Mouse (Mus musculus): ENCODE measurements at regions not wholly inside any gene's neighbourhood (a gene's known extent, or its start where the extent isn't known, plus 50 kb on each side); places are given as distances from the start of the nearest gene placed in this dataset.

DNA sequence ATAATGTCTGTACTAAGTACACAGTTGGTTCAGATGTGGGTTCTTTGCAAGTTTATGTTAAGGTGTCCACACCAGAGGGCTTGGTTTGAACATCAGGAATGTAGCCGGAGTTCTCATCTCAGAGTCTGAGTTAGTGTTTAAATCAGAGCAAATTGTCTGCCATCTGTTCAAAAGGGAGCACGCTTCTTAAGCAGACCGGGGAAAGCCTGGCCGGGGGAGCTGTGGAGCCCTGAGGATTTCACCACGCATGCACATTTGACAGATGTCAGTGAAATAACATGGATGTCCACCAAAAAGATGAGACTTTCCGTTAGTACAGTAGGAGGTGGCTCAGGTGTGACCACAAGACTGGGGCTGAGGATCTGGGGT is 294.5 kb upstream of the Tle4 start:
- DNase-seq (ENCODE audit: low read depth, low spot score): no peak

- DNase-seq (ENCODE audit: low read depth, low spot score): no peak
Observed at GRCm38 (mm10) chr19:14891689-14892389, 294.0 kb upstream of the Tle4 start.

DNA sequence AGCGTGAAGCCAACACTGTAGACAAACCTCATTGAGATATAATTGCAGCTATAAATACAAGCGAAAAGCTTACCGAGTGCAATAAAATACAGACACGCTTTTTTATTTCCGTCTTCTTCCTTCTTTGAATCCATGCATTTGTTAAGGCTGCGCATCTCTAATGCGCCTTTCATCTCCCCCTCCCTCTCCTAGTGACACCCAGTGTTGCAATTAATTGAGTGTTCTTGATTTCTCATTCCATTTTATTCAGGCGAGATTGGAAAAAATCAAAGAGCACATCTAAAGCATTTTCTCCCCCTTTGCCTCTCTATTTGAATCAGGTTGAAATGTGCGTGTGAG is 293.2 kb upstream of the Tle4 start:
- DNase-seq (ENCODE audit: low read depth, low spot score): no peak

- DNase-seq (ENCODE audit: low read depth, low spot score): peak; percentile 65
Observed at GRCm38 (mm10) chr19:14890241-14891089, 292.6 kb upstream of the Tle4 start.

DNA sequence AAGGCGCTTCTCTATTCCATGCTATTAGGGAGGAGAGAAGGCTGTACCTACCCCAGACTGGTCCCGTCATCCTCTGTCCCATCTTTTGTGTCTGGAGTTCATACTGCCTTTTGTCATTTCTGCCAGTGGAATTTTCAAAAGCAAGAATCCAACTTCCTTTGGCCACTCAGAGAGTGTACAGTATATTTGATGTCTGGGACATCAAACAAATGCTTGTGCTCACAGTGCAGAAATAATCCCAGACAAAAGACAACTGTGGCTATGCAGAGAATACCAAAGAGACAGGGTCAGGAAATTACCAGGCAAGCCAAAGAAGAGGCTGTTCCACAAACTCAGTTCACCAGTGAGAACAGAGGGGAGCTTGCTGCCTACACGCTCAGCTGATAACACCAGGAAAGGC is 291.9 kb upstream of the Tle4 start:
- no peak for DNase-seq (ENCODE audit: low read depth, low spot score)

DNA sequence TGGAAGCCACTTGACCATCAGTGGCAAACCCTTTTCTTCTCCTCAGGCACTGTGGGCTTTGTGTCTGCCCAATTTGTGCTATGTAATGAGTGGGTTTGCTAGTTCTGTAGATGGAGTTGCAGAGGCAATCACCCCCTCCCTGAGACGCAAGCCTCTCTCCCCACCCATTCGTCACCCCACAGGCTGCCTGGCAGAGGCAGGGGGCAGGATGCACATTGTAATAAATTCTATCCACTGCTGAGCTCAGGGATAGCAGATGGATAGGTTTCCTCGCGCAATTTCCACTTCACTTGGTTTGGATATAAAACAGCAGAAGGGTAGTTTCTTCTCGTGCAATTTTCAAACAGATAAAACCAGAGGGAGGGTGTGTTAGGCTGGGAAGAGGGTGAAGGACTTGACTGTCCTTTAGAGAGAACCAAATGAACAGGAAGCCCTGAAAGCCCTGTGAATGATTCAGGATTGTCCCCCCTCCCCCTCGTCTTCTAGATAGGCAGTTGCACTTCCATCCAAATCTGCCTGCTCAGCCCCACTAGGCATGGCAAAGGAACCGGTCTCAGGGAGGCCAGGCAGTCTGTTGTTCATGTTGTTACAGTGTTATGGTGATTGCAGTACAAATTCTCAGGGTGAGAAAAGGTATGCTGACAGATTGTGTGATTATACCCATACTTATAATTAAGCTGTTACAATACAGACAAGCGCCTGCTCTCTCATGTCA is 286.0 kb upstream of the Tle4 start:
- no peak for DNase-seq (ENCODE audit: low read depth, low spot score)

GRCm38 (mm10) chr19:14880818-14881217 is 283.0 kb upstream of the Tle4 start:
- no peak for DNase-seq (ENCODE audit: low read depth, low spot score)

DNA sequence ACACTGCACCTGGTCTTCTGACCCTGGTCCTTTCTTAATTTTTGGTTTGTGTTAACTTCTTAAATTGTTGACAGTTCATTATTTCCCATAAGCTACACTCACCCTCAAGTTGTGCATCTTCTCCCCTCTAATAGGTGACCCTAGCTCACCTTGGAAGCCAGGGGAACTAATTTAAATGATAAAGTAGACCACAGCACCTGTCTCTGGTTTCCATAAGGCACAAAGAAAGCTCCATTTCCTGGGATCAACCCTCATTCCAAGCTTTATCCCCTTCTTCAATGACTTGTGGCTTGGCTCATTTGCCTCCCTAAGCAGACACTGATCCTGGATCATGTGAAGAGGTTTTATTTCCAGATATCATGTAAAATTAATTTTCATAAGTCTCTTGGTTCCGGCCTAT is 276.1 kb upstream of the Tle4 start:
- DNase-seq (ENCODE audit: low read depth, low spot score): no peak

DNA sequence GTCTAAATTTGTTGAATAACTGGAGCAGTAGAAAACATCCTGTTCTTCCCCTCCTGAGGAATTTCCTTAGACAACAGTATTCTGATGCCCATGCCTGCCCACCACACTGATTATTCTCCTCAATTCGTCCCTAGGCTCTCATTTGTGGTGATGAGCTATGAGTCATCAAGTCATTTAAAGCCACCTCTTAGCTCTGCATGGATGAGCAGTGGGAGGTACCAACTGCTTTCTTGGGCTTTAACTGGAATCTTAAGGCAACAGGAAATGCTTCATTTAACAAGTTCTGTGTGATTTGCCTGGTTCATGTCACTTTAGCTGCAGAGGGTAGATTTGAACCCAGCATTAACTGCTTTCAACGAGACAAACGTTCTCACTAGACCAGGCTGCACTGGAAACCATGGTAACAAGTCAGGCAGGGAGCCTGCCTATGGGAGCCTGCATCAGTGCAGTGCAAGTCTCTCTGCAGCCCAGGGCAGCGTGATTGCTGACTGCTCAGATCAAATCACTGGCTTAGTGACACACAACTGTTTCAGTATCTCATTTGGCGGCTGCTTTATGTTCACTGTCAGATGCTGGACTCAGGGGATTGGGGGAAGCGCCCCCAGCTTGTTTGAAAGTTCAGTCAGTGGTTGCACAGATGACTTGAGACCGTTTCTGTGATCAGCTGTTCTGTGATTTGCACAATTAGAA is 273.5 kb upstream of the Tle4 start:
- no peak for DNase-seq (ENCODE audit: low read depth, low spot score)

DNA sequence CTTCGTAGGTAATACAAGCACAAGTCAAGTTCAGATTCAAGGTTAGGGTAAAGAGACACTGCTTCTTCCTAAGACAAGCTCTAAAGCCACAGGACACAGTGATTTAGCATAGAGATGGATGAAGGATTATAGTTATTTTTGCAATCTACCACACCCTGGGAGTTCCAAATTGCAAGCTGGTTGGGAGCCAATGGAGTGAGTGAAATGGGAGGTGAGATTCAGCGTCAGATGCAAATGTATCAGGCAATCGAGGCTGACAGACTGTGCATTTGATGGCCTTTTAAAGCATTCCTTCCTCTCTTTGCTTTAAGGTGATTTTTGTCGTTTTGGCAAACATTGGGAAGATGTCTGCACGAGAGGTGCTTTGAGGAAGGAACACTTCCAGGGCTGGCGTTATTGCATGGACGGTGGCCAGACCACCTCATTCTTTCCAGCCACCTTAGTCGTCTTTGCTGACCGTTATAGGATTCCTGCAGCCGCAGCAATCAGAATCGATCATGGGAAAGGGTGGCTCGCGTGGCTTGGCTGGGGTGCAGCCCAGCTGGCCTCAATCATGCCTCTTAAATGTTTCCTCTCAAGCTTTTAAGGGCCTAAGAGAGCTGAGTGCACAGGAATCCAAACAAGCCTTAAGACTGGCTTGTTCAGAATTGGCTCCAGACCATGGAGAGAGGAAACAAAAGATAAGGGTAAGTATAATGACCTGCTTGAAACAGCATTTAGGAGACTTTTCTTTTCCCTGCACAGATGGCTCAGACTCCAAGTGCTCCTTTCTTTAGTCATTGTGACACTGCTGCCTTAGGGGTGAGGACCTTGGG is 265.0 kb upstream of the Tle4 start:
- no peak for DNase-seq (ENCODE audit: low read depth, low spot score)

DNA sequence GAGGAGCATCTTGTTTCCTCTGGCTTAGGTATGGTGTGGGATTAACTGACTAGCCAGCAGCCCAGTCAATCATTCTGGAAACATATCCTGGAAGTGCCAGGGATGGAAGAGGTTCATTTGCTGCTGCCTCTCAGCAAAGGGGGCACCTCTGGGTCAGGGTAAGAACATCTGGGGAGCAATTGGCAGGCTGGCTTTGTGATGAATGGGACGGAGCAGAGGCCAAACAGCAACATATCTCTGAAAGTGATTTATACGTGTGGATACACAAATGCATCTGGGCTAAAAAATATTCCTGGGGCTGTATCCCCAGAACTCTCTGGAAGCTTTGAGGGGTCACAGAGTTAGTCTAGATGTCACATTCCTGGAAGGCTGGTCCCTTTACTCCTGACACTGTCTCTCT is 257.2 kb upstream of the Tle4 start:
- DNase-seq (ENCODE audit: low read depth, low spot score): no peak

DNA sequence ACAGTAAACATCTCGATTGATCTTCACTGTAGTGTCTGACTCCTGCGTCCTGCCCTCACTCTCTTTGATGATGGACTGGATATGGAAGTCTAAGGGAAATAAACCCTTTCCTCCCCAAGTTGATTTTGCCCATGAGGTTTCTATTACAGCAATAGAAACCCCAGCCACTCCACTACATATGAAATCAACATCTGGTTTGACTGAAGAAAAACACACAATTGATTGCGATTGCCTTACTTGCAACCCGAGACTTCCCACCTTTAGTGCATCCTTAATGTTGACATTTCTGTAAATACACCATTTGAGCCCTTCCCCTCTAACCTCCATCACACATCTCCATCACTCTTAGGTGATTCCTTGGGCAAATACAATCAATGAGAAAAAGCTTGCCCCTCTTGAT is 255.6 kb upstream of the Tle4 start:
- DNase-seq (ENCODE audit: low read depth, low spot score): no peak

GRCm38 (mm10) chr19:14849561-14849960 is 251.7 kb upstream of the Tle4 start:
- no peak for DNase-seq (ENCODE audit: low read depth, low spot score)

DNA sequence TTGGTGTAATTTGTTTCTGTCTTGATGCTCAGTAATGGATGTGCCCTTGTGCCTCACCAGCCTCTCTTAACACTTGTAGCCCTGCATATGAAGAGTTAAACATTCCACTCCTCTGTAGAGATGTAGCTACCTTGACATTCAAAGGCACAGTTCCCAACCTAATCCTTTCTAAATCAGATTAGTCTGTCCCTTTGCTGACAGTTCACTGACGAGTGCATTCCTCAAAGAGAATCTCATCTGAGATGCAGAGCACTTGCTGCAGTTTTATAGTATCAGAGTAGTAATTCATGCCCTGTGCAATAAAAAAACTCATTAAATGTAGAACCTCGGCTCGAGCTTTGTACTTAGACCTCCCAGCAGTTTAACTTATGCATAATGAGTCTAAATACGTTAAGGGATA is 249.3 kb upstream of the Tle4 start:
- no peak for DNase-seq (ENCODE audit: low read depth, low spot score)

DNA sequence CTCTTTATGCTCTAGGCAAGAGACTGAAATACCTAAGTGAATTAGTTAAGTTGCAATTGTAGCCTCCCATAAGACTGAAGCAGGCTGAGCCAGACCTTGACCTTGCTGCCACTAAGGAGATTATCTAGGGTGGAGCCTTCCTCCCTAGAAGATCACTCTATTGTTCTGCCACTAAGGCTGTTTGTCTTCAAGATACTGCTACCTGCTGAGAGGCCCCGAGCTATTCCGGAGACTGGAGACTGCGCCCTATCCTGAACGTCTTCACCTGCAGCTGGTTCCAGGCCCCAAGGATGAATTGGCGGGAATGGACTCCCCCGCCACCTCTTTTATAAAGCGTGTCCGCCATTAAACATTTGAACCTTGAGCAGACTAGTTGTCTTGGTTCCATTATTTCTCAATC is 237.8 kb upstream of the Tle4 start:
- no peak for DNase-seq (ENCODE audit: low read depth, low spot score)

- no peak for DNase-seq (ENCODE audit: low read depth, low spot score)
Observed at GRCm38 (mm10) chr19:14816354-14816753, 218.5 kb upstream of the Tle4 start.

GRCm38 (mm10) chr19:14806787-14807186 is 208.9 kb upstream of the Tle4 start:
- no peak for DNase-seq (ENCODE audit: low read depth, low spot score)

GRCm38 (mm10) chr19:14802909-14803650 is 205.2 kb upstream of the Tle4 start:
- DNase-seq (ENCODE audit: low read depth, low spot score): no peak

GRCm38 (mm10) chr19:14801669-14802068 is 203.8 kb upstream of the Tle4 start:
- no peak for DNase-seq (ENCODE audit: low read depth, low spot score)

DNA sequence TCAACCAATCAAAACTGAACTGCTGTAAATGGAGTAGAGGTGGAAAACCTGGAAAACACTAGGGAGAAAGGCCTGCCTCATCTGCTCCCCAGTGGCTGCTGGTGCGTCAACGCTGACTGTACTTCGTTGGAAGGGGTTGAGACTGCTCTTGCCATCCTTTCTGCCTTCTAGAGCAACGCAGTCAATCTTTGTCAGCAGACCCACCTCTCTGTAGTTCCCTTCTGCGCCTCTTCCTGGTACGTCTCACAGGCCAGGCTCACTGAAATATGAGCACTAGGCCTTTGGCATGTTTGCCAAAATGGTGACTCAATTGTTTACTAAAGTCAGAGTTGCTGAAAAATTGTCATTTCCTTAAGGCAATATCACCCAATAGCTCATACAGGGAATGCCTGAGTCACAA is 201.2 kb upstream of the Tle4 start:
- no peak for DNase-seq (ENCODE audit: low read depth, low spot score)

GRCm38 (mm10) chr19:14798417-14798816 is 200.6 kb upstream of the Tle4 start:
- no peak for DNase-seq (ENCODE audit: low read depth, low spot score)

Measured in brain, embryonic 18.5 days (tissue).